27 mouse cellular contexts compared by ENCODE assay signal in genomic region chr12:107438506-107438905, GRCm38 (mm10). TPM values are rescaled to one million over a fixed set of nuclear protein-coding genes. Genes with fewer than 3 reads are reported as not detected.
DNase-seq lines count a peak whose midpoint lies in the region; ATAC-seq lines count a peak whose summit lies in the region.
"Had no signal": no experiment of that assay in that cellular context is flagged by ENCODE, and none has a peak within 500 bp of the region (broad histone marks: within the 10 kb centered on the region; RNA-seq: fewer than 3 reads in every experiment).

No protein-coding gene starts in this region.

- H3K27me3 ChIP-seq in heart, embryonic 11.5 days (ENCODE audit: control insufficient read depth, insufficient read depth, low read length), result no peaks in the 10 kb centered on the region
- H3K27me3 ChIP-seq: forebrain, embryonic 15.5 days; hindbrain, embryonic 15.5 days; neural tube, embryonic 15.5 days had no signal

- no peaks in the 10 kb centered on the region for H3K9me3 ChIP-seq in heart, embryonic 11.5 days (replicated peaks; ENCODE audit: control insufficient read depth, low read length)
- H3K9me3 ChIP-seq: forebrain, embryonic 15.5 days; hindbrain, embryonic 15.5 days; midbrain, embryonic 10.5 days; neural tube, embryonic 15.5 days had no signal

- H3K27ac ChIP-seq in heart, embryonic 11.5 days (ENCODE audit: low read depth, low read length), result no peak overlapping the region
- H3K27ac ChIP-seq: forebrain, embryonic 15.5 days; hindbrain, embryonic 15.5 days; kidney, postnatal 0 days; left cerebral cortex, adult 2 months; midbrain, embryonic 10.5 days; neural tube, embryonic 15.5 days had no signal

- no peak overlapping the region for H3K9ac ChIP-seq in heart, embryonic 11.5 days (ENCODE audit: low read depth, low read length)
- H3K9ac ChIP-seq: forebrain, embryonic 15.5 days; hindbrain, embryonic 15.5 days; neural tube, embryonic 15.5 days had no signal

- no peak overlapping the region for H3K4me3 ChIP-seq in heart, embryonic 11.5 days (ENCODE audit: low read depth, low read length)
- H3K4me3 ChIP-seq: forebrain, embryonic 15.5 days; hindbrain, embryonic 15.5 days; left cerebral cortex, adult 2 months; midbrain, embryonic 10.5 days; neural tube, embryonic 15.5 days had no signal

- no peaks in the 10 kb centered on the region for H3K4me1 ChIP-seq in heart, embryonic 11.5 days (ENCODE audit: control insufficient read depth, insufficient read depth, low read length)
- H3K4me1 ChIP-seq: hindbrain, embryonic 15.5 days; midbrain, embryonic 10.5 days; neural tube, embryonic 15.5 days had no signal

- WGBS in heart, embryonic 11.5 days (ENCODE audit: insufficient replicate concordance), result 15% methylated on average over 4 of the region's 4 CpGs

- H3K4me2 ChIP-seq in heart, embryonic 11.5 days, result no peak overlapping the region
- H3K4me2 ChIP-seq: forebrain, embryonic 15.5 days; hindbrain, embryonic 15.5 days; neural tube, embryonic 15.5 days had no signal

- intact Hi-C loops in heart, postnatal 14 days (cut with DNase I), result no loop called here

- ATAC-seq in heart, embryonic 11.5 days (replicated peaks; ENCODE audit: insufficient number of reproducible peaks, low FRiP score, low TSS enrichment), result no peak
- ATAC-seq: forebrain, embryonic 15.5 days had no signal

- H3K36me3 ChIP-seq in heart, embryonic 11.5 days (ENCODE audit: control insufficient read depth, insufficient read depth, low read length), result no peaks in the 10 kb centered on the region
- H3K36me3 ChIP-seq: forebrain, embryonic 15.5 days; hindbrain, embryonic 15.5 days; midbrain, embryonic 10.5 days; neural tube, embryonic 15.5 days had no signal

- DNase-seq in adrenal gland, postnatal 10 days, result peak; percentile 19
- DNase-seq in adrenal gland, postnatal 25 days, result no peak
- peak; percentile 3 to 8 for DNase-seq in cerebellum, postnatal 36 days
- no peak for DNase-seq in cerebellum, adult 11 months
- DNase-seq in heart, postnatal 14 days, result peak; percentile 16 to 23
- peak; percentile 1 for DNase-seq in ovary, postnatal 14 days (ENCODE audit: low spot score)
- no peak for DNase-seq in ovary, postnatal 36 days (ENCODE audit: low spot score)
- DNase-seq: gastrocnemius, postnatal 36 days; kidney, adult 2 months; lung, postnatal 10 days; thymus, adult 18-20 months; thymus, postnatal 36 days had no signal

RNA-seq across cellular contexts. Expression of gene 3110018I06Rik, which starts 49.9 kb away (rescaled TPM):
- not detected for total RNA-seq in adrenal gland, postnatal 10 days (2021)
- not detected in 2 replicates for total RNA-seq in adrenal gland, postnatal 25 days (2021)
- not detected for total RNA-seq in heart, postnatal 14 days (2021)
- polyA plus RNA-seq in heart, embryonic 11.5 days (2014; fragmentation: Nextera tagmentation; extraction: Ambion mirVana), result not detected in 2 replicates
- total RNA-seq: gastrocnemius, postnatal 36 days; hematopoietic stem cell, adult 5-6 weeks; layer of hippocampus, postnatal 10 days; left cerebral cortex, adult 2 months; liver, adult 2 months had no signal
- polyA plus RNA-seq: embryonic facial prominence, embryonic 14.5 days; forebrain, embryonic 15.5 days; hindbrain, embryonic 15.5 days; intestine, embryonic 14.5 days; kidney, adult 2 months; kidney, postnatal 0 days; limb, embryonic 11.5 days; liver, adult 2 months; liver, embryonic 16.5 days; midbrain, embryonic 10.5 days; neural tube, embryonic 15.5 days; stomach, embryonic 14.5 days had no signal

Comparison
In these comparisons a context has a peak if more than half of its experiments do, and no peak if none do; other contexts are left out.
1. DNase-seq: peak in adrenal gland, postnatal 10 days (single experiment), cerebellum, postnatal 36 days (2 of 2), heart, postnatal 14 days (2 of 2) and ovary, postnatal 14 days (single experiment); none in adrenal gland, postnatal 25 days (single experiment), cerebellum, adult 11 months (single experiment) and ovary, postnatal 36 days (single experiment).